Mouse (Mus musculus) adrenal gland, postnatal 36 days (tissue): ENCODE measurements around the gene Xrra1. TPM values are rescaled to one million over a fixed set of nuclear protein-coding genes. Genes with fewer than 3 reads are reported as not detected.
"Not testable (repeated sequence)": the region's sequence is repeated elsewhere in the genome, so short reads cannot be mapped to it uniquely, and the experiment has no call there.

Experiments
- DNase-seq, 2 experiments: peaks; one replicate each; pipeline ENCODE4 v3.0.0; 2021; ENCODE audit warnings: mixed read lengths in 1 of 2
- total RNA-seq, 2 experiments: library from RNA; stranded (reverse); gene quantifications; 2 replicates each; pipeline ENCODE4 v1.2.3; 2021

Xrra1 gene
- total RNA-seq, 2 experiments from 2014 or later: 0.33 to 5.5 TPM

- DNase-seq: no peak
Observed at GRCm38 (mm10) chr7:99953442-99954098, 94.7 kb downstream of the Xrra1 start.

- DNase-seq: no peak
Observed at GRCm38 (mm10) chr7:99954212-99954611, 95.3 kb downstream of the Xrra1 start.

GRCm38 (mm10) chr7:99956095-99956494, 97.2 kb downstream of the Xrra1 start:
- no peak for DNase-seq

GRCm38 (mm10) chr7:99957226-99957965, 98.5 kb downstream of the Xrra1 start:
- DNase-seq: no peak

GRCm38 (mm10) chr7:99960571-99960970, 101.7 kb downstream of the Xrra1 start:
- not testable (repeated sequence) for DNase-seq

DNA sequence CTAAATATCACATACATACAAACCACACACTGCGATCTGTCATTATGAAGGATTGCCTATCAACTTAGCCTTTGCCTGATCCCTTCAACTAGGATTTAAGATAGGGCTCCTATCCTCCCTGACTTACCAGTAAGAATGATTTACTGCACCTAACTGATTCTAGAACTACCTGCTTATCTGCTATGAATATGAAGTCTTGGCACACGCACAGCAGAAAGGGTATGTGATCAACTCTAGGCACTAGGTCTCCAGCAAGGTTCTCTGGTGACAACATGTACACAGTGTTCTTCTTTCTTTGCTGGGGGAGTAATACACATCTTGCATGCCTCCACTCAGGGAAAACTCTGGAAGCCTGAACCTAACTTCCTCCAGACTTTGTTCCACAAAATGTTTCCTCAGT, 102.6 kb downstream of the Xrra1 start:
- no peak for DNase-seq

DNA sequence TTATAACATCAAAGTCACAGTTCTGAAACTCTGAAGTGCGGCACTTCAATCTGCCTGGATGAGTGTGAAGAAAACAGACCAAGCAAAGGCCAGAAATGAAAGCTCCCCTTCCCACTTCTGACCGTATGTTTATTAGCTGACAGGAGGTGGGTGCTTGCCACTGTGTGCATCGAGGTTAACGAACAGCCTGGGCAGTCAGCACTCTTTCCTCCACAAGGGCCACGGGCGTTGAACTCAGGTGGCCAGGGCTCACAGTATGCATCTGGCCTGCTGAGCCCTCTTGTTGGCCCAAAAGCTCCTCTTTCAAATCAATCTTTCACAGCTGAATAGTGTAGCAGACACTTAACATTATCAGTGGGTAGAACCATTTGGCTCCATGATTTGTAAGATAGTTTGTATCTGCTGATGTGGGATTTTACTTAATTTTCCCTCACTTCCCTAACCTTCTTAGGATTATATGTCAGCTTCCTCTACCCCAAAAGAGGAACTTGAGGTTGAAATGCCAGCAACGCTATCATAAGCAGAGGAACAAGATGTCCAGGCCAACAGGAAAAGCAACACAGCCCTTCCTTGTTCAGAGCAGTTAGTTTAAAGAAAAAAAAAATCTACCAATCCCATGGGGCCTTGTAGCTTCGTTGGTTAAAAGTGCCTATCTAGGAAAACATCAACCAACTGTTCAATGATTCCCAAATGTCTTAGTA, 103.8 kb downstream of the Xrra1 start:
- no peak for DNase-seq

DNA sequence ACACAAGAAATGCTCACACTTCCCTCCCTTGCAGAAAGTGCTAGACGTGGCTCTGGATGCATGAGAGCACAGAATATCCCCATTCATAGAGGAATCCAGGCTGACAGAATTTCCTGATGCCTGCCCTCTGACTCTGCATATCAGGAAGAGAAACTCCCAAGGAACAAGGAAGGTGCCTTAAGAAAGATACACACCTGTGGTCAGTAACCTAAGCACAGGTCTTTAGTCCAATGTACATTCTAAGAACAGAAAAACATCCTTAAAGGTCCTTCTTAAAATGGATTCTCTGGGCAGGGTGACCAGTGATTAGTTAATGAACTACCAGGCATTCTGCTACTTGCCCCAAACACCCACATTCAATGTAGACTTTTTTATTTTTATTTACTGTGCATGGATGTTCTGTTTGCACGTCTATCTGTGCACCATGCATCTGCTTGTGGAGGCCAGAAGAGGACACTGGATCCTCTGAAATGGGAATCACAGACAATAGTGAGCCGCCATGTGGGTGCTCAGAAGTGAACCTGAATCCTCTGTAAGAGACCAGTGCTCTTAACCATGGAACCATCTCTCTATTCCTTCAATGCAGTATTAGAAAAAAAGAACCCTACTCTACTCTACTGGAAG, 104.4 kb downstream of the Xrra1 start:
- DNase-seq: no peak

- DNase-seq: peak in 1 of 2 experiments; percentile 33
Observed at GRCm38 (mm10) chr7:99965020-99965841, 106.3 kb downstream of the Xrra1 start.

GRCm38 (mm10) chr7:99966011-99966721, 107.2 kb downstream of the Xrra1 start:
- no peak for DNase-seq

Other genes starting within 250 kb of the Xrra1 start
- 10 to 100 TPM; 14.9 to 18.5 TPM for gene Tpbgl, start 232.0 kb upstream of the Xrra1 start, total RNA-seq
- 10 to 100 TPM; 18.3 to 27.4 TPM for gene Slco2b1, start 147.8 kb upstream of the Xrra1 start, total RNA-seq
- not detected for gene Olfr520, start 128.8 kb upstream of the Xrra1 start, total RNA-seq
- not detected for gene Olfr521, start 95.6 kb upstream of the Xrra1 start, total RNA-seq
- 1 to 10 TPM; 2.3 to 2.4 TPM for gene Neu3, start 30.7 kb upstream of the Xrra1 start, total RNA-seq
- 100 to 1,000 TPM; 181 to 214 TPM for gene Spcs2, start 4.3 kb downstream of the Xrra1 start, total RNA-seq
- 10 to 100 TPM; 14.2 to 21.6 TPM for gene Rnf169, start 121.3 kb downstream of the Xrra1 start, total RNA-seq
- not detected for gene Chrdl2, start 147.1 kb downstream of the Xrra1 start, total RNA-seq